Mouse (Mus musculus): Measurements from ENCODE around the gene Derl3. TPM values are rescaled to one million over a fixed set of nuclear protein-coding genes. Genes with fewer than 3 reads are reported as not detected.

The Derl3 gene
- polyA plus RNA-seq, 1 experiment from 2014 or later, result 1.7 TPM

DNA sequence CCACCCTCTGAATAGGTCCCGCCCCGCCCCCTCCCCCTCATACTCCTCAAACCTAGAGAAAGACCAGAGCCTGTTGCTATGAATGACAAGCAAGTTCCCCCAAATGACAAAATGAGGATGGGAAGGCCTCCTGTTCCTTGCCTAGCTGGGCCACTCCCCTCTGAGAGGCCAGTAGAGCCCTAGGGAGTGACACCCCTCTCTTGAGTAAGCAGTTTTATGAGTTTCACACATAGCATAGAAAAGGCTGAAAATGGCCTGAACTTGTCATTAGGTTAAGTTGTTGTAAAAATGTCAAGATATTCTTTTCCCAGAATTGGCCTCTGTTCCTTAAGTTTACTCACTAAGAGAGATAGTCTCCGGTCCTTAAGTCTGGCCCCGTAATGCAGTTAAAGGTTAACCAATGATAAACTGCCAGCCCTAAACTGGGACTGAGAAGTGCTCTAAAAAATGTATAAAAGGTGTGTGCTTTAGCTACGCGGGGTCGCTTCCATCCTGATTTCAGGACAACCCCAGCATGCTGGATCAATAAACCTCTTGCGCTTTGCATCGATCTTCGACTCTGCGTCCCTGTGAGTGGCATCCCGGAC, 40.6 kb upstream of the Derl3 start:
- Histone ChIP-seq H3K27ac (replicated peaks in 1 of 2; ENCODE audit: control insufficient read depth in 1 of 2, insufficient read depth in 1 of 2, low read depth in 2 of 2, low read length in 2 of 2) (no peak overlapping the region), H3K27me3 (ENCODE audit: control insufficient read depth, insufficient read depth, low read length) (no peaks in the 10 kb centered on the region), H3K4me1 (ENCODE audit: control insufficient read depth in 2 of 2, insufficient read depth in 2 of 2, low read length in 2 of 2) (peaks cover 0 to under 1% of the 10 kb centered on the region in 2 experiments; a peak in 2 of 4 replicates), H3K9ac (ENCODE audit: low read length) (no peak overlapping the region), H3K36me3 (ENCODE audit: control insufficient read depth, insufficient read depth, low read length) (peaks cover 14% of the 10 kb centered on the region), H3K4me3 (ENCODE audit: control insufficient read depth in 1 of 2, insufficient read depth in 1 of 2, low read depth in 1 of 2, low read length in 2 of 2) (no peak overlapping the region), H3K4me2 (ENCODE audit: low read length) (no peak overlapping the region), H3K9me3 (ENCODE audit: control insufficient read depth, low read length) (no peaks in the 10 kb centered on the region)
- ATAC-seq (ENCODE audit: insufficient number of reproducible peaks, insufficient read depth, low FRiP score, low read depth), result no peak
- 96% methylated on average over 12 of the region's 12 CpGs for WGBS

GRCm38 (mm10) chr10:75853452-75853851, 39.8 kb upstream of the Derl3 start:
- Histone ChIP-seq H3K9ac (ENCODE audit: low read length) (no peak overlapping the region), H3K9me3 (ENCODE audit: control insufficient read depth, low read length) (no peaks in the 10 kb centered on the region), H3K36me3 (ENCODE audit: control insufficient read depth, insufficient read depth, low read length) (peaks cover 22% of the 10 kb centered on the region), H3K4me2 (ENCODE audit: low read length) (no peak overlapping the region), H3K27me3 (ENCODE audit: control insufficient read depth, insufficient read depth, low read length) (no peaks in the 10 kb centered on the region), H3K4me3 (ENCODE audit: control insufficient read depth in 1 of 2, insufficient read depth in 1 of 2, low read depth in 1 of 2, low read length in 2 of 2) (no peak overlapping the region), H3K27ac (replicated peaks in 1 of 2; ENCODE audit: control insufficient read depth in 1 of 2, insufficient read depth in 1 of 2, low read depth in 2 of 2, low read length in 2 of 2) (no peak overlapping the region), H3K4me1 (ENCODE audit: control insufficient read depth in 2 of 2, insufficient read depth in 2 of 2, low read length in 2 of 2) (peaks cover 6% of the 10 kb centered on the region in 2 experiments)
- 23% methylated on average over 10 of the region's 10 CpGs for WGBS
- ATAC-seq (ENCODE audit: insufficient number of reproducible peaks, insufficient read depth, low FRiP score, low read depth), result no peak

- Histone ChIP-seq H3K4me3 (ENCODE audit: control insufficient read depth in 1 of 2, insufficient read depth in 1 of 2, low read depth in 1 of 2, low read length in 2 of 2) (no peak overlapping the region), H3K9ac (ENCODE audit: low read length) (no peak overlapping the region), H3K27me3 (ENCODE audit: control insufficient read depth, insufficient read depth, low read length) (no peaks in the 10 kb centered on the region), H3K4me1 (ENCODE audit: control insufficient read depth in 2 of 2, insufficient read depth in 2 of 2, low read length in 2 of 2) (peaks cover 11 to 13% of the 10 kb centered on the region in 2 experiments), H3K4me2 (ENCODE audit: low read length) (no peak overlapping the region), H3K36me3 (ENCODE audit: control insufficient read depth, insufficient read depth, low read length) (peaks cover 25% of the 10 kb centered on the region), H3K9me3 (ENCODE audit: control insufficient read depth, low read length) (no peaks in the 10 kb centered on the region), H3K27ac (replicated peaks in 1 of 2; ENCODE audit: control insufficient read depth in 1 of 2, insufficient read depth in 1 of 2, low read depth in 2 of 2, low read length in 2 of 2) (no peak overlapping the region)
- ATAC-seq (ENCODE audit: insufficient number of reproducible peaks, insufficient read depth, low FRiP score, low read depth), result no peak
- WGBS, result 42% methylated on average over 5 of the region's 5 CpGs
Measured at GRCm38 (mm10) chr10:75854096-75854495, 39.1 kb upstream of the Derl3 start.

DNA sequence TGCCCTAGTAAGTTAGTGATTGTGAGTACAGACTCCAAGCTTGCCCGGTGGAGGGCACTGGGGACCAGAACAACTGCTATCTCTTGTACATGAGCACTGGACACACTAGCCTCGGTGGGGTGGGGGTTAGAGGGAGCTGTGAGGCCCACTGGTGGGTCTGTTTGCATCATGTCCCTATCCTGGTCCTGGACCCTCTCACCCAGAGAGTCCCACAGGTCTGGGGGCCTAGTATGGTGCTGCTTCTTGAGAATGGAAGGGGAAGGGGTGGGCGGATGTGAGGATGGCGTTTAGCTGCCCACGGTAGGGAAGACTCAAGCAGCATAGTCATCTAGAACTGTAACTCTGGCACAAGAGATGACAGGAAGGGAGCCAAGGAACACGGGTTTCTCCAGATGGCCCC, 38.4 kb upstream of the Derl3 start:
- ATAC-seq (ENCODE audit: insufficient number of reproducible peaks, insufficient read depth, low FRiP score, low read depth), result no peak
- Histone ChIP-seq H3K9me3 (ENCODE audit: control insufficient read depth, low read length) (no peaks in the 10 kb centered on the region), H3K4me1 (ENCODE audit: control insufficient read depth in 2 of 2, insufficient read depth in 2 of 2, low read length in 2 of 2) (peaks cover 13% of the 10 kb centered on the region in 2 experiments), H3K36me3 (ENCODE audit: control insufficient read depth, insufficient read depth, low read length) (peaks cover 25% of the 10 kb centered on the region), H3K27me3 (ENCODE audit: control insufficient read depth, insufficient read depth, low read length) (no peaks in the 10 kb centered on the region), H3K27ac (replicated peaks in 1 of 2; ENCODE audit: control insufficient read depth in 1 of 2, insufficient read depth in 1 of 2, low read depth in 2 of 2, low read length in 2 of 2) (no peak overlapping the region), H3K4me2 (ENCODE audit: low read length) (no peak overlapping the region), H3K9ac (ENCODE audit: low read length) (no peak overlapping the region), H3K4me3 (ENCODE audit: control insufficient read depth in 1 of 2, insufficient read depth in 1 of 2, low read depth in 1 of 2, low read length in 2 of 2) (no peak overlapping the region)
- WGBS, result 75% methylated on average over 6 of the region's 6 CpGs

GRCm38 (mm10) chr10:75855416-75855981, 37.7 kb upstream of the Derl3 start:
- ATAC-seq (ENCODE audit: insufficient number of reproducible peaks, insufficient read depth, low FRiP score, low read depth), result no peak
- Histone ChIP-seq H3K4me2 (ENCODE audit: low read length) (no peak overlapping the region), H3K9me3 (ENCODE audit: control insufficient read depth, low read length) (no peaks in the 10 kb centered on the region), H3K27me3 (ENCODE audit: control insufficient read depth, insufficient read depth, low read length) (no peaks in the 10 kb centered on the region), H3K4me3 (ENCODE audit: control insufficient read depth in 1 of 2, insufficient read depth in 1 of 2, low read depth in 1 of 2, low read length in 2 of 2) (no peak overlapping the region), H3K36me3 (ENCODE audit: control insufficient read depth, insufficient read depth, low read length) (peaks cover 25% of the 10 kb centered on the region), H3K27ac (replicated peaks in 1 of 2; ENCODE audit: control insufficient read depth in 1 of 2, insufficient read depth in 1 of 2, low read depth in 2 of 2, low read length in 2 of 2) (no peak overlapping the region), H3K9ac (ENCODE audit: low read length) (no peak overlapping the region), H3K4me1 (ENCODE audit: control insufficient read depth in 2 of 2, insufficient read depth in 2 of 2, low read length in 2 of 2) (peaks cover 14 to 15% of the 10 kb centered on the region in 2 experiments)
- 87% methylated on average over 15 of the region's 15 CpGs for whole genome bisulfite sequencing

GRCm38 (mm10) chr10:75856155-75856907, 36.9 kb upstream of the Derl3 start:
- H3K27ac ChIP-seq (replicated peaks in 1 of 2; ENCODE audit: control insufficient read depth in 1 of 2, insufficient read depth in 1 of 2, low read depth in 2 of 2, low read length in 2 of 2), result no peak overlapping the region
- H3K9ac ChIP-seq (ENCODE audit: low read length), result no peak overlapping the region
- H3K4me2 ChIP-seq (ENCODE audit: low read length), result no peak overlapping the region
- no peak overlapping the region for H3K4me3 ChIP-seq (ENCODE audit: control insufficient read depth in 1 of 2, insufficient read depth in 1 of 2, low read depth in 1 of 2, low read length in 2 of 2)
- H3K36me3 ChIP-seq (ENCODE audit: control insufficient read depth, insufficient read depth, low read length), result peaks cover 25% of the 10 kb centered on the region
- H3K9me3 ChIP-seq (ENCODE audit: control insufficient read depth, low read length), result no peaks in the 10 kb centered on the region
- peaks cover 20 to 23% of the 10 kb centered on the region in 2 experiments for H3K4me1 ChIP-seq (ENCODE audit: control insufficient read depth in 2 of 2, insufficient read depth in 2 of 2, low read length in 2 of 2)
- ATAC-seq (ENCODE audit: insufficient number of reproducible peaks, insufficient read depth, low FRiP score, low read depth), result no peak
- 70% methylated on average over 11 of the region's 11 CpGs for WGBS
- H3K27me3 ChIP-seq (ENCODE audit: control insufficient read depth, insufficient read depth, low read length), result no peaks in the 10 kb centered on the region

- no peak for ATAC-seq (ENCODE audit: insufficient number of reproducible peaks, insufficient read depth, low FRiP score, low read depth)
- H3K36me3 ChIP-seq (ENCODE audit: control insufficient read depth, insufficient read depth, low read length), result peaks cover 25% of the 10 kb centered on the region
- no peak overlapping the region for H3K27ac ChIP-seq (replicated peaks in 1 of 2; ENCODE audit: control insufficient read depth in 1 of 2, insufficient read depth in 1 of 2, low read depth in 2 of 2, low read length in 2 of 2)
- H3K4me2 ChIP-seq (ENCODE audit: low read length), result no peak overlapping the region
- H3K4me3 ChIP-seq (ENCODE audit: control insufficient read depth in 1 of 2, insufficient read depth in 1 of 2, low read depth in 1 of 2, low read length in 2 of 2), result no peak overlapping the region
- no peaks in the 10 kb centered on the region for H3K9me3 ChIP-seq (ENCODE audit: control insufficient read depth, low read length)
- H3K9ac ChIP-seq (ENCODE audit: low read length), result no peak overlapping the region
- H3K4me1 ChIP-seq (ENCODE audit: control insufficient read depth in 2 of 2, insufficient read depth in 2 of 2, low read length in 2 of 2), result peaks cover 23 to 24% of the 10 kb centered on the region in 2 experiments
- no peaks in the 10 kb centered on the region for H3K27me3 ChIP-seq (ENCODE audit: control insufficient read depth, insufficient read depth, low read length)
- WGBS, result 74% methylated on average over 3 of the region's 3 CpGs
Measured at GRCm38 (mm10) chr10:75856976-75857375, 36.2 kb upstream of the Derl3 start.
